Mouse (Mus musculus) c-Kit-negative CD71-positive TER-119-positive erythroid progenitor cells, embryonic 14.5 days (primary cell): ENCODE results near the gene Rab26.

ENCODE experiments used
- DNase-seq: peaks from one replicate; pipeline ENCODE4 v3.0.0-alpha.2; 2013; ENCODE audit warnings: low read depth, low spot score

Gene Rab26

GRCm38 (mm10) chr17:24534160-24534718 is at the start of gene Rab26:
Gene Rab26 (minus strand): TSS chr17:24534210.
- DNase-seq, result no peak

DNA sequence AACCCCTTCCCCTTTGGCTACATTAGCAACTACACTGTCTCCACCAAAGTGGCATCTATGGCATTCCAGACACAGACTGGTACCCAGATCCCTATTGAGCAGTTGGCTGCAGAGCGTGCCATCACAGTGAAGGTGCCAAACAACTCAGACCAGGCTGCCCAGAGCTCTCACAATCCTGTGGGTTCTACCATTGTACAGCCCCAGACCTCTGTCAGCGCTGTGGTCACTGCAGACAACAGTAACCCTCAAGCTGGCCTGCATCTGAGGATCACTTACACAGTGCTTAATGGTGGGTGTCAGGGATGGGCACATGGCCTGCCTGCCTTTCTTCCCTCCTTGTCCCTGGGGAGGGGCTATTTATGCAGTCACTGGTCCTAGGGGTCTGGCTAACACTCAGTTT is 46.3 kb upstream of the Rab26 start:
- no peak for DNase-seq

- no peak for DNase-seq
These were observed 45.5 kb upstream of the Rab26 start for GRCm38 (mm10) chr17:24579532-24579931.

- no peak for DNase-seq
These were observed 39.8 kb upstream of the Rab26 start for GRCm38 (mm10) chr17:24573811-24574210.

DNA sequence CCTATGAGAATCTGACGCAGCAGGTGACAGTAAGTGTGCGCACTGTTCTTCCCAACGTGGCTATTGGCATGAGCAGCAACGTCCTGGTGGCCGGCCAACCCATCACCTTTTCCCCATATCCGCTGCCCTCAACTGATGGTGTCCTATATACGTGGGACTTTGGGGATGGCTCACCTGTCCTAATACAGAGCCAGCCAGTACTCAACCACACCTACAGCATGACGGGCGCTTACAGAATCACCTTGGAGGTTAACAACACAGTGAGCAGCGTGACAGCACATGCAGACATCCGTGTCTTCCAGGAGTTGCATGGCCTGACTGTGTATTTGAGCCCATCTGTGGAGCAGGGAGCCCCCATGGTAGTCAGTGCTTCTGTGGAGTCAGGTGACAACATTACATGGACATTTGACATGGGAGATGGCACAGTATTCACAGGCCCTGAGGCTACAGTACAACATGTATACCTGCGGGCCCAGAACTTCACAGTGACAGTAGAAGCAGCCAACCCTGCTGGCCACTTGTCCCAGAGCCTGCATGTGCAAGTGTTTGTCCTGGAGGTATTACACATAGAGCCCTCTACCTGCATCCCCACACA is 38.7 kb upstream of the Rab26 start:
- DNase-seq, result no peak

- DNase-seq, result no peak
These were observed 35.8 kb upstream of the Rab26 start for GRCm38 (mm10) chr17:24569837-24570236.

GRCm38 (mm10) chr17:24567034-24567779 is 33.2 kb upstream of the Rab26 start:
- no peak for DNase-seq

DNA sequence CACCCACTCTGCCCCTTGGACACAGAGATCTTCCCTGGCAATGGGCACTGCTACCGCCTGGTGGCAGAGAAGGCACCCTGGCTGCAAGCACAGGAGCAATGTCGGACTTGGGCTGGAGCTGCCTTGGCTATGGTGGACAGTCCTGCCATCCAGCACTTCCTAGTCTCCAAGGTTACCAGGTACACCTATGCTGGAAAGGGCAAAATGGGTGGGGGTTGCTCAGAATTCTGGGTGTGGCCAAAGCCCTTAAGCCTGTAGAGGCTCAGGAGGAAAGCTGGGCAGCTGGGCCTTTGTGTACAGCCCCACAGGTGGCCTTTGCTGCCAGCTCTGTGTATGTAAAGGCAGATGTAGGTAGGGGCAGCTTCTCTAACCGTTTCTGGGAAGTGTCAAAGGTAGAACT is 31.8 kb upstream of the Rab26 start:
- DNase-seq, result no peak

DNA sequence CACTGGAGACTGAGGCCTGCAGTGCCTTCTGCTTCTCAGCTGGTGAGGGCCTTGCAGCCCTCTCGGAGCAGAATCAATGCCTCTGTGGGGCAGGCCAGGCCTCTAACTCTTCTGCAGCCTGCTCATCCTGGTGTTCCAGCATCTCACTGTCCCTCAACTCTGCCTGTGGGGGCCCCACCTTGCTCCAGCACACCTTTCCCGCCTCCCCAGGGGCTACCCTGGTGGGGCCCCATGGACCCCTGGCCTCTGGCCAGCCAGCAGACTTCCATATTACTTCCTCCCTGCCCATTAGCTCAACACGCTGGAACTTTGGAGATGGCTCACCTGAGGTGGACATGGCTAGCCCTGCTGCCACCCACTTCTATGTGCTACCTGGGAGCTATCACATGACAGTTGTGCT is 31.1 kb upstream of the Rab26 start:
- no peak for DNase-seq

GRCm38 (mm10) chr17:24564422-24564821 is 30.4 kb upstream of the Rab26 start:
- DNase-seq, result no peak

- DNase-seq, result no peak
These were observed 29.6 kb upstream of the Rab26 start for GRCm38 (mm10) chr17:24563638-24564037.

- DNase-seq, result no peak
These were observed 27.6 kb upstream of the Rab26 start for GRCm38 (mm10) chr17:24561592-24561991.

GRCm38 (mm10) chr17:24560301-24561028 is 26.5 kb upstream of the Rab26 start:
- DNase-seq, result no peak

GRCm38 (mm10) chr17:24559146-24559545 is 25.1 kb upstream of the Rab26 start:
- no peak for DNase-seq

- no peak for DNase-seq
These were observed 24.6 kb upstream of the Rab26 start for GRCm38 (mm10) chr17:24558600-24559099.

DNA sequence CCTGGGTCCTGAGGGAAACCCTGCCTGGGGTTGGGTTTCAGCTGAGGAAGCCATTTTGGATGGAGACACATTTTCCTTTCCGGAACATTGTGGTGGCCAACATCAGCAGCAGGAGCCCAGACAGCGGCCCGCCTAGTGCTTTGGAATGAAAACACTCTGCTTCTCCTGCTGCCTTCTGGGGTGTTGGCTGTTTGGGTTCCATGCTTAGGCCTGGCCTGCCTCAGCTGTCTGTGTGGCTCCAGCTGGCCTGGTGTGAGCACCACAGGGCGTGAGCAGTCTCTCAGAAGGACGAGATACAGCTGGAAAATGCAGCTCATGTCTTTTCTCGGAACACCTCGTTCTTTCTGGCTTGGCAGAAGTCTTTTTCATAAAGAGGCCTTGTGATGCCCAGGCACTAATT is 23.1 kb upstream of the Rab26 start:
- DNase-seq, result no peak

- DNase-seq, result no peak
These were observed 17.0 kb upstream of the Rab26 start for GRCm38 (mm10) chr17:24551050-24551444.

- DNase-seq, result peak; percentile 57
These were observed 16.5 kb upstream of the Rab26 start for GRCm38 (mm10) chr17:24550416-24551049.

- peak; percentile 100 for DNase-seq
These were observed 15.8 kb upstream of the Rab26 start, which contains the start of gene Pkd1 for GRCm38 (mm10) chr17:24549618-24550415. Gene Pkd1 (plus strand): TSS chr17:24549834.

DNA sequence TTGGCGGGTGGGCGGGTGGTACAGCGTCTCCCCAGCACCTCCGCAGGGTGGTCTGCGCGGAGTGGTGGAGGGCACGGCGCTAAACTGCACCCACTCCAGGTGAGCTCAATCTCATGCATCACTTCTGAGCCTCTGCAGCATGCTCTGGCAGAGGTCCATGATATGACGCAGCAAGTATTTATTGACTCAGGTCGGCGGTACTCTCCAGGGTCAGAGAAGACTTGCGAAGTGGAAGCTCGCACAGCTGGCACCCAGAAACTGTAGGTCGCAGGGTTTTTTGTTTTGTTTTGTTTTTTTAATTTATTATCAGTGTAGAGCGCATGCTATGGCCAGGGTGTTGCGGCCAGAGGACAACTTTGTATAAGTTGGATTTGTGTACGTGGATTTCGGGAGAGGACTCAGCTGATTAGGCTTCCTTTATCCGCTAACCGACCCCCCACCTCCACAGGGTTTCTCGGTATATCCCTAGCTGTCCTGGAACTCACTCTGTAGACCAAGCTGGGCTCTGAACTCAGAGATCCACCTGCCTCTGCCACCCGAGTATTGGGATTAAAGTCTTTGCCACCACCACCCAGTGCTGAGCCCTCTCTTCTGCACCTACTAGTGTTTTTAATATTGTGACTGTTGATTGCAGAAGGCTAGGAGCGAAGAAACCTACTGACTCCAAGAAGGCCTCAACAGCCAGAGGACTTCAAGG is 15.1 kb upstream of the Rab26 start:
- peak; percentile 49 for DNase-seq
